Mouse (Mus musculus) cerebellum, adult 11-12 months (tissue): ENCODE measurements around the gene Pdgfb.

Experiments
- DNase-seq: peaks from one replicate; pipeline ENCODE4 v3.0.0; 2022

Pdgfb gene

DNA sequence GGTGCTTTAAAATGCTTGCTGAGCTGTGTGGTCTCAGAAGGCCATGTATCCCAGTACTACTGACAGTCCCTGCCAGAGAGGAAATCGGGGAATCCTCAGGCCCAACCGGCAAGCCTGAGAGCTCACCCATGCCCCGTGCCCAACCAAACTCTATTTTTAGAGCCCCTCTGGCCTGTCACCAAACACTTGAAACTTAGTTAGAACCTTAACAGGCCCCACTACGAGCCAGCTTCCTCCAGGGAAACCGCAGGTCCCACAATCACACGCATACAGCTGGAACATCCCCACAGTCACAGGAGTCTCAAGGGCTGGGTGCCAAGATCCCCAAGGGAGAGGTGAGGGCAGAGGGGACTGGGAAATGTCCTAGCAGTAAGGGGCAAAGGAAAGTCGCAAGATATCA is 8.6 kb downstream of the Pdgfb start:
- DNase-seq = no peak

GRCm38 (mm10) chr15:80005436-80005835 is 9.3 kb downstream of the Pdgfb start:
- DNase-seq = no peak

DNA sequence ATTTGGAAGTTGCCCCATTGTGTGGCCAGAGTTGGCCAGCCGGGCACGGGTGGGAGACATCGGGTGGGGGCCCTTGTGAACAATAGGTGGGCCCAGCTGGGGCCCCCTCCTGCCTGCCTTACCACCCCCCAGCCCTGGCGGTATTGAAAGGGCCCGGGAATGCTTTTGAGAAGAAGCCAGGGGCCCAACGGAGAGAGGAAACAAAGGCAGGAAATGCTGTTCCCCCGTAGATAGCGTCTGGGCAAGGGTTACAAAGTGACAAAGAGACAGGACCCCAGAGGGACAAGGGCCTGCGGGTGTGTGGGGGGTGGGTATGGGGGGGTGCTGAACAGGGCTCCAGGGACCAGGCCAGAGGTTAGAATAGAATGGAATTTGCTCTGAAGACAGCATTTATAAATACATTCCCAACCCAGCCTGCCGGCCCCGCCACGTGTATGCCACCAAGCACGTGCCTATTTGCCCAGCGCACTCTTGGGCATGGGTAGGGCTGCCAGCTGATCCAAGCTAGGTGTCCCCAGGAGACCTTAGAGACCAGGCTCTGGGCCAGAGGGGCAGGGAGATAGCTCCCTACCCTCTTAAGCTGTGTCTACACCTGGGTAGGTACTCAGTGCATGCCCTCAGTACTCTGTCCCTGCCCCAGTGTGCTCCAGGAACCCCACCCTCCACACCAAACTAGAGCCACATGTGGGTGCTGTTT is 10.0 kb downstream of the Pdgfb start:
- DNase-seq = no peak

GRCm38 (mm10) chr15:80003581-80003980 is 11.2 kb downstream of the Pdgfb start:
- DNase-seq = no peak

- DNase-seq = no peak
These were observed 13.2 kb downstream of the Pdgfb start for GRCm38 (mm10) chr15:80001601-80002000.

DNA sequence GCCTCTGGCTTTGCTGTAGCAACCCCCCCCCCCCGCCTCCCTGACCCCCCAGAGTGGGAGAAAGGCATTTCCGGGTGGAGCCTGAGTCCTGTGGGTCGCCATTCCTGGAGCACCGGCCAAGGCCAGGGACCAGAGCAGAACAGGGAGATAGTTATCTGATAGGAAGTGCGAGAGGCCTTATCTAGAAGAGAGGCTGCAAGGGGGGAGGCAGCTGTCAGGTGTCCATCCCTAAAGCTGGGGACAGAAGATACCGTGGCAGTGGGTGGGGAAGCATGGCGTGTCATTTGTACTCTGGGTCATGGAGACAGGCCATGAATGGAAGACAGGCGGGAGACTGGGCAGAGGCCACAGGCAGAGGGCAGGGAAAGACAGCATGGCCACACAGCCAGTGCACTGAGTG is 14.1 kb downstream of the Pdgfb start:
- DNase-seq = no peak

DNA sequence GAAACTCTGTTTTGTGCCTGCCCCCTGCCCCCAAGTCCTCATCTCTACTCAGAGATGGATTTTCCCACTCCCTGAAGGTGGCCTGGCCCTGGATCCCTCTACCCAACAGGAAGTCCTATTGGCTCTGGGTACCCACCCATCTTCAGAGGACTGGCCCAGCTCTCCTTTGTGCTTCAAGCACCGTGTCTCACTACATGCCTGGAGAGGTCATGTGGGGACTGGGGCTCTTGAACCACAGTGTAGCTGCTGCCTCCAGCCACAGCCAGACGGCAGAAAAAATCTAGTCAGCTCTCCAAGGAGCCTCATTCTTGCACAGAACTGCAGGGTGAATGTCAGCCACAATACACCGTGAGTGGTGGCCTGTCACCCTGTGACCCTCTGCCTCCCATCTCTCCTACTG is 16.8 kb downstream of the Pdgfb start:
- no peak for DNase-seq

DNA sequence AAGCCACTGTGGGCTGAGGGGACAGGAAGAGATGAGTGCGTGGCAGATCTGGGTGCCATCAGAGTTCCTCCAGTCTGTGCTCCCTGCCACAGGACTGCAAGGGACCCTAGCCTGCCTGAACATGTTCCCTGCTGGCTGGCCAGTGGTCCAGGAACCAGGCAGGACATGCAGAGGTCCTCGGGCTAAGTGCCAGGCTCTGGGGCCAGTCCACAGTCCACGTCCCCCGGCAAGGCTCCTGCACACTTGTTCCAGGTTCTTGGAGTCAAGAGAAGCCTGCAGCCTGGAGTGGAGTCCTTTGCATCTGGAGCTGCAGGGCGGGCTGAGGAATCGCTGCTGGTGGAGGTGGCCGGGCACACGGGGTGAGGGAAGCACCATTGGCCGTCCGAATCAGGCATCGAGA is 18.0 kb downstream of the Pdgfb start:
- DNase-seq = no peak

DNA sequence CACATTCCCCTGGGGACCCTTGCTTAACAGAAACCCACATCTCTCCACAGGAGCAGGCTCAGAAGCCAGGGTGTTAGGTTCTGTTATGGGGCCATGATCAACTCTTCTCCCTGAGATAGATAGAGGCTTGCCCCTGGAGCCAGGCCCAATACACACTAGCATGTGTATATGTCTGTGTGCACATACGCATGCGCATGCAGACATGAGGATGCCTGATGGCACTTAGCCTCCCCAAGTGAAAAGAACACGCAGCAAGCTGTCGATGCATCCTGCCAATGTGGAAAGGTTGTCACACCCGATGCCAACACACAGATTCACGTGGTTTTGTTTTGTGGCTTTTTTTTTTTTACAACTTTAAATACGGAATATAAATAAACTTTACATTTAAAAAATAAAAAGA is 19.2 kb downstream of the Pdgfb start:
- DNase-seq = no peak

DNA sequence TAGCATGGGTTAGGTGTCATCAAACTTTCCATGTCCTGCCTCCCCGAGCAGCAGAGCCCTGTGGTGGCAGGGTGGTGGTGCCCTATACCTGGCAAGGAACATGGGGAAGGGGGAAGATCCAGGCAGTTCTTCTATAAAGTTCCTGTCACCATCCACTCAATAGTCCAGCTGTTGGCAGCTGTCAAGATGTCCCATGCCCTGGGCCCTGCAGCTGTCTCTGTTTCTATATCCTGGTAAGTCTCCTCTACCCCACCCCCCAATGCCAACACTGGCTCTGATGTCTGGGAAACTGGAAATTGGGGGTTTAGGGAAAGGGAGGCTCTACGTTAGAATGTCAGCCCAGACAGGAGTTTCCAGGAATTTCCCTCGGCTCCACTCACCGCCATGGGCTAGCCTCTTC is 20.2 kb downstream of the Pdgfb start:
- DNase-seq = no peak

GRCm38 (mm10) chr15:79986182-79986581 is 28.6 kb downstream of the Pdgfb start:
- DNase-seq = no peak

GRCm38 (mm10) chr15:79985471-79985870 is 29.3 kb downstream of the Pdgfb start:
- DNase-seq = no peak

GRCm38 (mm10) chr15:79984152-79984551 is 30.6 kb downstream of the Pdgfb start:
- no peak for DNase-seq

DNA sequence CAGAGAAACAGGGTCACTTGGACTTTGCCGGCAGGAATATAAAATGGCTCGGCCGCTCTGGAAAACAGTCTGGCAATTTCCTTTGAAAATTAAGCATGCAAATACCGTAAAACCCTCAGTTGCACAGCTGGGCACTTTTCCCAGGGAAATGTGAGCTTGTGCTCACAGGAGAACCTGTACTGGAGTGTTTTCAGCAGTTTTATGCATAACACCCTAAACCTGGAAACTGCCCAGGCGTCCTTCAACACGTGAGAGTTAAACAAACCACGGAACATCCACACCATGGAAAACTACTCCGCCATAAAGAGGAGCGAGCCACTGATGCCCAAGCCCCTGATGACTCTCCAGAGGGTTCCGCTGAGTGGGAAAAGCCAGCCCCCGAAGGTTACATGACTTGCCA is 34.1 kb downstream of the Pdgfb start:
- no peak for DNase-seq

- no peak for DNase-seq
These were observed 42.6 kb downstream of the Pdgfb start for GRCm38 (mm10) chr15:79972186-79972585.

DNA sequence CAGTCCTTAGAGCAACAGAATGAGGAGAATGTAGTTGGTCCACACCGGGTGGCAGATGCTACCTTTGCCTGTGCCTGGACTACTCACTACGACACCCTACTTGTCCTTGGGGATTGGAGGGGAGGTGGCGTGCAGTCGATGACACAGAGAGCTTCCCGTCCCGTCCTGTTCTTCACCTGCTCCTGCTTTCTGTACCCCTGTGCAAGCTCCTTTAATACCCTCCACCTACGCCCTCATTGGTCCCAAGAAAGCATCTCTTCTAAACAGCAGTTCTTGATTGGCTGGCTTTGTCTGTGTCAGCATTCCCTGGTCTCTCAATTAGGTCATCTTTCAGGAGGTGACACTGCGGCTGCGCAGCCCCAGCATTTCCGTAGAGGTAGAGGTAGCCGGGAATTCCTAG is 43.8 kb downstream of the Pdgfb start, which contains the start of gene Cbx7:
Gene Cbx7, minus strand, starts transcription at position 180 of the 400 bp plus-strand sequence.
- DNase-seq = no peak

DNA sequence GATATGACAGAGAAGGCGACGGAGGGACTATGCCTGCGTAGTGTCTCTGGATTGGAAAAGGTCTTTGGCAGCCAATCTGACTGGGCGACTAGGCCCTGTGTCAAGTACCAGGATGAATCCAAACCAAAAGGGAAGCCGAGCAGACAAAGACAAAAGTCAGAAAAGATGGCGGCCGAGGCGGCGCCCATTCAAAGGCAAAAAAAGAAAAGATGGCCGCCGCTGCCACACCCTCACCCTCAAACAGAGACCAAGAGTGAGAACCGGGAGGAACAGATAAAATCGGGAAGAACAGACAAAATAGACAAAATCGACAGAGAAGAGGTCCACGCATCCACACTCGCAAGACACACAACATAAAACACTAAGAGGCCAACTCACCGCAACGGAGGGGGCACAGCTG is 44.3 kb downstream of the Pdgfb start:
- DNase-seq = no peak

DNA sequence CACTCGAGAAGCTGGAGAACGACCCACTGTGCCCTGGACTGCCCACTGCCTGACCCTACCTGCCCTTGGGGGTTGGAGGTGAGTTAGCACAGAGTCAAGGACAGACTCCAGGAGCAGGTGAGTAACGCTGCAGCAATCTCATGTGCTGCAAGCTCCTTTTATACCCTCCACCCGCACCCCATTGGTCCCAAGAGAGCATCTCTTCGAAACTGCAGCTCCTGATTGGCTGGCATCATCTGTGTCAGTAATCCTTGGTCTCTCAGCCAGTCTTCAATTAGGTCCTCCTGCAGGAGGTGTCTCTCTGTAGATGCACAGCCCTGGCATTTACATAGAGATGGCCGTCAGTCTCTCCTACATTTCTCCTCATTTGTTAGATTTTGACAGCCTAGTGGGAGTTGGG is 47.4 kb downstream of the Pdgfb start:
- no peak for DNase-seq

GRCm38 (mm10) chr15:79964376-79964775 is 50.4 kb downstream of the Pdgfb start:
- DNase-seq = peak; percentile 7

- peak; percentile 86 for DNase-seq
These were observed 52.1 kb downstream of the Pdgfb start for GRCm38 (mm10) chr15:79962661-79963060.

DNA sequence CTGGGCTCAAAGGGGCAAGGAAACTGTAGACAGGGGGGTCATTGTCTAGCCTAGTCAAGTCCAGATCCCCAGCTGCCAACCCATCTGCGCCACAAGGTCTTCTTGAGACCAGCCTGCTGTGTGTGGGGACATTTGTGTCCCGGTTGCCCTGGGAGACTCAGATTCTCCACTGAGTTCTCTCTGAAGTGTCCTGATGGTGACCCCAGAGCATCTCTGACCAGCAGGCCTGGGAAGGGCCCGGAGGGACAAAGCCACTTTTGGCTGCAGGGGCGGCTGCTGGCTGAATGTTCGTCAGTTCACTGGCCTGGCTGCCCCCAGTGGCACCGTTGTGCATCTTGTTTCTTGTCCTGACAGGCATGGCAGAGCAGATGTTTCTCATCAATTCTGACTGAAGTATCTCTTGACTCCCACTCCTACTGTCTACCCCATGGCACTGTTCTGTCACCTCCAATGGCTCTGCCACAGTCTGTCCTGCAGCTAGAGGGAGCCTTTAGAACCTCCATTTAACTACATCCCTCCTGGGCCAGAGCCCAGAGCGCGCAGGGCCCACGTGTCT is 53.3 kb downstream of the Pdgfb start:
- DNase-seq = no peak

DNA sequence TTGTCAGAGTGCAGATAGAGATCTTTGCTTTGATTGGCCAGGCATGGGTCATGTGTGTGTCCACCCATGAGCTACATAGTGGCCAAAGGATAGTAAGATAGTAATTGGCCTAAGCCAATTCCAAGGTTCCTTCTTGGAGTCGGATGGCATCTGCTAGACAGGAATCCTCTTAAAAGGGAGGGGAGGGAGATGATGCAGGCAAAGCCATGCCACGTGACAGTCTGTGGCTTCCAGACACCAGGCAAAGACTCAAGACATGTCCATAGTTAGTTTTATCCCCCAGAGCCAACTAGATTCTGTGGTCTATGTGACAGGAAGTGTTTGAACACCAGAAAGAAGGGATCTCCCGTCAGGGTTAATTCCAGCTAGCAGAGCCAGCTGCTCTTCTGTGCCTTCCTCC is 56.4 kb downstream of the Pdgfb start:
- DNase-seq = no peak

DNA sequence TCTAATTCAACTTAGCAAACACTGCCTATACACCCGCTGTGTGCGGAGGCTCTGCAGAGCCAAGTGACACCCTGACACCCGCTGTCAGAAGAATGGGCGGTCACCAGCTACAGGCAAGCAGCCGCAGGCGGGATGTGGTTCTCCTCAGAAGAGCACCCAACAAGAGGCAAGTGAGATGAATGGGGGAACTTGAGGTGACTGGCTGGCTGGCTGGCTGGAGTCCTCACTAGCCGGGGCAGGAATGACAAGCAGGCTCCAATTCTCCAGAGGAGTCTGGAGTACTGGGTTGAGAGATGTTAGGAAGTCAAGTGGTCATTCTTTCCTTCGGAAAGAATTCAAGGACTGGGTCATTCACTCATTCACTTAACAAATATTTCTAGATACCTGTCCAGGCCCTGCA is 58.2 kb downstream of the Pdgfb start:
- DNase-seq = peak; percentile 5

GRCm38 (mm10) chr15:79953470-79953869 is 61.3 kb downstream of the Pdgfb start:
- DNase-seq = peak; percentile 10
